Mouse (Mus musculus): ENCODE data around the gene Tet2. TPM values are rescaled to one million over a fixed set of nuclear protein-coding genes. Genes with fewer than 3 reads are reported as not detected.

Tet2 gene
- polyA plus RNA-seq, 1 experiment from 2014 or later = 12.7 TPM

GRCm38 (mm10) chr3:133579140-133579539, 34.2 kb upstream of the Tet2 start:
- Histone ChIP-seq H3K9me3 (ENCODE audit: control insufficient read depth, low read length) (no peaks in the 10 kb centered on the region), H3K4me1 (ENCODE audit: control insufficient read depth, insufficient read depth, low read depth, low read length) (no peaks in the 10 kb centered on the region), H3K27ac (ENCODE audit: low read depth, low read length) (no peak overlapping the region), H3K27me3 (replicated peaks; ENCODE audit: control insufficient read depth, insufficient read depth, low read length) (no peaks in the 10 kb centered on the region), H3K4me3 (ENCODE audit: low read length) (no peak overlapping the region), H3K4me2 (ENCODE audit: low read length) (no peak overlapping the region), H3K36me3 (ENCODE audit: control insufficient read depth, insufficient read depth, low read length) (no peaks in the 10 kb centered on the region), H3K9ac (ENCODE audit: low read depth, low read length) (no peak overlapping the region)
- no peak for ATAC-seq
- 51% methylated on average over 9 of the region's 9 CpGs for WGBS

GRCm38 (mm10) chr3:133574969-133575368, 30.0 kb upstream of the Tet2 start:
- ATAC-seq = no peak
- H3K4me3 ChIP-seq (ENCODE audit: low read length) = no peak overlapping the region

GRCm38 (mm10) chr3:133571961-133572360, 27.0 kb upstream of the Tet2 start:
- Histone ChIP-seq H3K4me1 (ENCODE audit: control insufficient read depth, insufficient read depth, low read depth, low read length) (no peaks in the 10 kb centered on the region), H3K4me3 (ENCODE audit: low read length) (no peak overlapping the region), H3K36me3 (ENCODE audit: control insufficient read depth, insufficient read depth, low read length) (no peaks in the 10 kb centered on the region), H3K9me3 (ENCODE audit: control insufficient read depth, low read length) (no peaks in the 10 kb centered on the region), H3K9ac (ENCODE audit: low read depth, low read length) (no peak overlapping the region), H3K4me2 (ENCODE audit: low read length) (no peak overlapping the region), H3K27me3 (replicated peaks; ENCODE audit: control insufficient read depth, insufficient read depth, low read length) (no peaks in the 10 kb centered on the region), H3K27ac (ENCODE audit: low read depth, low read length) (no peak overlapping the region)
- ATAC-seq = no peak
- WGBS = 87% methylated on average over 5 of the region's 5 CpGs

More at GRCm38 (mm10) chr3:133574969-133575368, 30.0 kb upstream of the Tet2 start:
- Histone ChIP-seq H3K36me3 (ENCODE audit: control insufficient read depth, insufficient read depth, low read length) (no peaks in the 10 kb centered on the region), H3K27ac (ENCODE audit: low read depth, low read length) (no peak overlapping the region), H3K27me3 (replicated peaks; ENCODE audit: control insufficient read depth, insufficient read depth, low read length) (no peaks in the 10 kb centered on the region), H3K9ac (ENCODE audit: low read depth, low read length) (no peak overlapping the region), H3K4me1 (ENCODE audit: control insufficient read depth, insufficient read depth, low read depth, low read length) (no peaks in the 10 kb centered on the region), H3K4me2 (ENCODE audit: low read length) (no peak overlapping the region), H3K9me3 (ENCODE audit: control insufficient read depth, low read length) (no peaks in the 10 kb centered on the region)
- 76% methylated on average over 6 of the region's 6 CpGs for WGBS

GRCm38 (mm10) chr3:133563503-133564205, 18.7 kb upstream of the Tet2 start:
- Histone ChIP-seq H3K4me2 (ENCODE audit: low read length) (no peak overlapping the region), H3K36me3 (ENCODE audit: control insufficient read depth, insufficient read depth, low read length) (no peaks in the 10 kb centered on the region), H3K9ac (ENCODE audit: low read depth, low read length) (no peak overlapping the region), H3K27me3 (replicated peaks; ENCODE audit: control insufficient read depth, insufficient read depth, low read length) (no peaks in the 10 kb centered on the region), H3K9me3 (ENCODE audit: control insufficient read depth, low read length) (no peaks in the 10 kb centered on the region), H3K4me1 (ENCODE audit: control insufficient read depth, insufficient read depth, low read depth, low read length) (no peaks in the 10 kb centered on the region), H3K4me3 (ENCODE audit: low read length) (no peak overlapping the region), H3K27ac (ENCODE audit: low read depth, low read length) (no peak overlapping the region)
- 79% methylated on average over 2 of the region's 2 CpGs for WGBS
- ATAC-seq = no peak

GRCm38 (mm10) chr3:133559413-133560114, 14.6 kb upstream of the Tet2 start:
- ATAC-seq = peak; percentile 82
- no peak overlapping the region for H3K9ac ChIP-seq (ENCODE audit: low read depth, low read length)
- H3K9me3 ChIP-seq (ENCODE audit: control insufficient read depth, low read length) = no peaks in the 10 kb centered on the region
- no peak overlapping the region for H3K4me2 ChIP-seq (ENCODE audit: low read length)
- no peaks in the 10 kb centered on the region for H3K4me1 ChIP-seq (ENCODE audit: control insufficient read depth, insufficient read depth, low read depth, low read length)
- WGBS = 86% methylated on average over 6 of the region's 6 CpGs
- H3K4me3 ChIP-seq (ENCODE audit: low read length) = no peak overlapping the region
- no peaks in the 10 kb centered on the region for H3K36me3 ChIP-seq (ENCODE audit: control insufficient read depth, insufficient read depth, low read length)
- no peaks in the 10 kb centered on the region for H3K27me3 ChIP-seq (replicated peaks; ENCODE audit: control insufficient read depth, insufficient read depth, low read length)
- no peak overlapping the region for H3K27ac ChIP-seq (ENCODE audit: low read depth, low read length)

- H3K4me3 ChIP-seq (ENCODE audit: low read length) = no peak overlapping the region
- 64% methylated on average over 6 of the region's 6 CpGs for WGBS
- ATAC-seq = no peak
Measured at GRCm38 (mm10) chr3:133557602-133558001, 12.7 kb upstream of the Tet2 start.

GRCm38 (mm10) chr3:133557154-133557553, 12.2 kb upstream of the Tet2 start:
- Histone ChIP-seq H3K4me2 (ENCODE audit: low read length) (no peak overlapping the region), H3K9me3 (ENCODE audit: control insufficient read depth, low read length) (no peaks in the 10 kb centered on the region), H3K36me3 (ENCODE audit: control insufficient read depth, insufficient read depth, low read length) (no peaks in the 10 kb centered on the region), H3K9ac (ENCODE audit: low read depth, low read length) (no peak overlapping the region), H3K4me1 (ENCODE audit: control insufficient read depth, insufficient read depth, low read depth, low read length) (no peaks in the 10 kb centered on the region), H3K27ac (ENCODE audit: low read depth, low read length) (no peak overlapping the region), H3K27me3 (replicated peaks; ENCODE audit: control insufficient read depth, insufficient read depth, low read length) (no peaks in the 10 kb centered on the region), H3K4me3 (ENCODE audit: low read length) (no peak overlapping the region)
- ATAC-seq = no peak
- 72% methylated on average over 7 of the region's 7 CpGs for WGBS

More at GRCm38 (mm10) chr3:133557602-133558001, 12.7 kb upstream of the Tet2 start:
- Histone ChIP-seq H3K27me3 (replicated peaks; ENCODE audit: control insufficient read depth, insufficient read depth, low read length) (no peaks in the 10 kb centered on the region), H3K4me2 (ENCODE audit: low read length) (no peak overlapping the region), H3K27ac (ENCODE audit: low read depth, low read length) (no peak overlapping the region), H3K4me1 (ENCODE audit: control insufficient read depth, insufficient read depth, low read depth, low read length) (no peaks in the 10 kb centered on the region), H3K9me3 (ENCODE audit: control insufficient read depth, low read length) (no peaks in the 10 kb centered on the region), H3K36me3 (ENCODE audit: control insufficient read depth, insufficient read depth, low read length) (no peaks in the 10 kb centered on the region), H3K9ac (ENCODE audit: low read depth, low read length) (no peak overlapping the region)

GRCm38 (mm10) chr3:133555378-133555777, 10.4 kb upstream of the Tet2 start:
- H3K4me2 ChIP-seq (ENCODE audit: low read length) = no peak overlapping the region
- WGBS = 84% methylated on average over 7 of the region's 7 CpGs
- H3K36me3 ChIP-seq (ENCODE audit: control insufficient read depth, insufficient read depth, low read length) = no peaks in the 10 kb centered on the region
- no peak overlapping the region for H3K27ac ChIP-seq (ENCODE audit: low read depth, low read length)
- no peak overlapping the region for H3K4me3 ChIP-seq (ENCODE audit: low read length)
- H3K9me3 ChIP-seq (ENCODE audit: control insufficient read depth, low read length) = no peaks in the 10 kb centered on the region
- no peak overlapping the region for H3K9ac ChIP-seq (ENCODE audit: low read depth, low read length)
- no peaks in the 10 kb centered on the region for H3K4me1 ChIP-seq (ENCODE audit: control insufficient read depth, insufficient read depth, low read depth, low read length)
- H3K27me3 ChIP-seq (replicated peaks; ENCODE audit: control insufficient read depth, insufficient read depth, low read length) = no peaks in the 10 kb centered on the region
- no peak for ATAC-seq

- H3K4me1 ChIP-seq (ENCODE audit: control insufficient read depth, insufficient read depth, low read depth, low read length) = no peaks in the 10 kb centered on the region
- H3K27ac ChIP-seq (ENCODE audit: low read depth, low read length) = no peak overlapping the region
- ATAC-seq = no peak
- no peaks in the 10 kb centered on the region for H3K36me3 ChIP-seq (ENCODE audit: control insufficient read depth, insufficient read depth, low read length)
- WGBS = 79% methylated on average over 6 of the region's 6 CpGs
- H3K4me2 ChIP-seq (ENCODE audit: low read length) = no peak overlapping the region
- H3K9ac ChIP-seq (ENCODE audit: low read depth, low read length) = no peak overlapping the region
- no peak overlapping the region for H3K4me3 ChIP-seq (ENCODE audit: low read length)
- no peaks in the 10 kb centered on the region for H3K27me3 ChIP-seq (replicated peaks; ENCODE audit: control insufficient read depth, insufficient read depth, low read length)
- H3K9me3 ChIP-seq (ENCODE audit: control insufficient read depth, low read length) = no peaks in the 10 kb centered on the region
Measured at GRCm38 (mm10) chr3:133554552-133555067, 9.7 kb upstream of the Tet2 start.
